Mouse (Mus musculus) lung, embryonic 16.5 days (tissue): Measurements from ENCODE around the gene Pcgf6. TPM values are rescaled to one million over a fixed set of nuclear protein-coding genes. Genes with fewer than 3 reads are reported as not detected.

ENCODE experiments used
- ATAC-seq: fragments of 200-750 bp; cut with Nextera tagmentation; 2 replicates; pipeline ENCODE4 v1.8.0; 2017; ENCODE audit warnings: low read depth, mild to moderate bottlenecking, moderate library complexity
- H3K27ac ChIP-seq: fragments of 300-500 bp; sonication (generic); 2 replicates; pipeline ENCODE4 v1.5.1; 2014; ENCODE audit warnings: mild to moderate bottlenecking, control low read depth, low read length
- H3K27me3 ChIP-seq: fragments of 300-500 bp; sonication (generic); 2 replicates; pipeline ENCODE4 v1.6.1; 2014; ENCODE audit warnings: low read depth, low read length, mixed read lengths; ENCODE audit not compliant: control insufficient read depth, insufficient read depth
- H3K36me3 ChIP-seq: fragments of 300-500 bp; sonication (generic); 2 replicates; pipeline ENCODE4 v1.6.1; 2014; ENCODE audit warnings: low read length; ENCODE audit not compliant: control insufficient read depth, insufficient read depth
- H3K4me1 ChIP-seq: fragments of 300-500 bp; sonication (generic); replicated peaks from 2 replicates; pipeline ENCODE4 v1.6.1; 2014; ENCODE audit warnings: low read length, mixed read lengths; ENCODE audit not compliant: control insufficient read depth, insufficient read depth
- H3K4me2 ChIP-seq: fragments of 300-500 bp; sonication (generic); 2 replicates; pipeline ENCODE4 v1.6.1; 2014; ENCODE audit warnings: low read depth, low read length, control low read depth
- H3K4me3 ChIP-seq: fragments of 300-500 bp; sonication (generic); 2 replicates; pipeline ENCODE4 v1.5.1; 2014; ENCODE audit warnings: mild to moderate bottlenecking, low read length, control low read depth
- H3K9ac ChIP-seq: fragments of 300-500 bp; sonication (generic); 2 replicates; pipeline ENCODE4 v1.6.1; 2014; ENCODE audit warnings: low read length, control low read depth
- H3K9me3 ChIP-seq: fragments of 300-500 bp; sonication (generic); 2 replicates; pipeline ENCODE4 v1.6.1; 2016; ENCODE audit warnings: low read length; ENCODE audit not compliant: control insufficient read depth
- WGBS: fragments of 180-500 bp; shearing (Covaris S2); extraction: QIAGEN DNeasy Blood & Tissue Kit; methylation state at CpG from one replicate; pipeline ENCODE4 v1.1.7; 2014; 5-methylcytosine and 5-hydroxymethylcytosine counted together
- polyA plus RNA-seq: library from polyadenylated mRNA; unstranded; fragments of >200 nt; fragmentation: Nextera tagmentation; extraction: Ambion mirVana; gene quantifications from 2 replicates; pipeline ENCODE4 v1.2.1, GENCODE M21; 2015

The Pcgf6 gene
- polyA plus RNA-seq, 1 experiment from 2014 or later: 14.4 TPM

- no peak for ATAC-seq
- no peak overlapping the region for H3K4me2 ChIP-seq
- peaks cover 16% of the 10 kb centered on the region for H3K4me1 ChIP-seq
- no peak overlapping the region for H3K9ac ChIP-seq
- H3K4me3 ChIP-seq: no peak overlapping the region
- no peak overlapping the region for H3K27ac ChIP-seq
- WGBS: 0% methylated on average over 15 of the region's 15 CpGs
- no peaks in the 10 kb centered on the region for H3K9me3 ChIP-seq
- H3K36me3 ChIP-seq: no peaks in the 10 kb centered on the region
- peaks cover 55% of the 10 kb centered on the region for H3K27me3 ChIP-seq
Observed at GRCm38 (mm10) chr19:47016487-47016886, 34.2 kb downstream of the Pcgf6 start.

DNA sequence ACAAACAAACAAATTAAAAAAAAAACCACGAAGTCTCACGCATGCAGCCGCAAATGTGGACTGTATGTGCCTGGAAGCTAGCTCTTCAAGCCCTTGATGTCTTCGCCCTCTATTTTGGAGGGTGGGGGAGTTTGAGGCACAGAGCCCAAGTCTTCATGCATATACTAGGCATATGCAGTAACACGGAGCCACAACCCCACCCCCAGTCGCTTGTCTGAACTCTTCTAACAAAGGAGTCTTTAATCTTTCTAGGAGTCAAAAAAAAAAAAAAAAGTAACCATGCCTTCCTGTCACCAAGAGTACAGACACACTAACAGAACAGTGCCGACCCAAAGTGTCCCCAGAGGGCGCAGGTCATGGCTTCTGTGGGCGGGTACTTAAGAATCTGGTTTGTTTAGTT lies 34.7 kb downstream of the Pcgf6 start:
- peaks cover 55% of the 10 kb centered on the region for H3K27me3 ChIP-seq
- WGBS: 4% methylated on average over 9 of the region's 9 CpGs
- H3K36me3 ChIP-seq: no peaks in the 10 kb centered on the region
- H3K9me3 ChIP-seq: no peaks in the 10 kb centered on the region
- no peak for ATAC-seq
- peaks cover 16% of the 10 kb centered on the region for H3K4me1 ChIP-seq
- no peak overlapping the region for H3K4me2 ChIP-seq
- no peak overlapping the region for H3K27ac ChIP-seq
- no peak overlapping the region for H3K9ac ChIP-seq
- H3K4me3 ChIP-seq: no peak overlapping the region

GRCm38 (mm10) chr19:47015396-47015795 lies 35.3 kb downstream of the Pcgf6 start:
- Histone ChIP-seq H3K4me2 (peak overlapping the region; percentile 75), H3K27me3 (peaks cover 55% of the 10 kb centered on the region), H3K27ac (no peak overlapping the region), H3K4me3 (peak overlapping the region; percentile 51), H3K4me1 (peaks cover 16% of the 10 kb centered on the region), H3K9ac (no peak overlapping the region), H3K36me3 (no peaks in the 10 kb centered on the region), H3K9me3 (no peaks in the 10 kb centered on the region)
- 1% methylated on average over 37 of the region's 37 CpGs for WGBS
- no peak for ATAC-seq

DNA sequence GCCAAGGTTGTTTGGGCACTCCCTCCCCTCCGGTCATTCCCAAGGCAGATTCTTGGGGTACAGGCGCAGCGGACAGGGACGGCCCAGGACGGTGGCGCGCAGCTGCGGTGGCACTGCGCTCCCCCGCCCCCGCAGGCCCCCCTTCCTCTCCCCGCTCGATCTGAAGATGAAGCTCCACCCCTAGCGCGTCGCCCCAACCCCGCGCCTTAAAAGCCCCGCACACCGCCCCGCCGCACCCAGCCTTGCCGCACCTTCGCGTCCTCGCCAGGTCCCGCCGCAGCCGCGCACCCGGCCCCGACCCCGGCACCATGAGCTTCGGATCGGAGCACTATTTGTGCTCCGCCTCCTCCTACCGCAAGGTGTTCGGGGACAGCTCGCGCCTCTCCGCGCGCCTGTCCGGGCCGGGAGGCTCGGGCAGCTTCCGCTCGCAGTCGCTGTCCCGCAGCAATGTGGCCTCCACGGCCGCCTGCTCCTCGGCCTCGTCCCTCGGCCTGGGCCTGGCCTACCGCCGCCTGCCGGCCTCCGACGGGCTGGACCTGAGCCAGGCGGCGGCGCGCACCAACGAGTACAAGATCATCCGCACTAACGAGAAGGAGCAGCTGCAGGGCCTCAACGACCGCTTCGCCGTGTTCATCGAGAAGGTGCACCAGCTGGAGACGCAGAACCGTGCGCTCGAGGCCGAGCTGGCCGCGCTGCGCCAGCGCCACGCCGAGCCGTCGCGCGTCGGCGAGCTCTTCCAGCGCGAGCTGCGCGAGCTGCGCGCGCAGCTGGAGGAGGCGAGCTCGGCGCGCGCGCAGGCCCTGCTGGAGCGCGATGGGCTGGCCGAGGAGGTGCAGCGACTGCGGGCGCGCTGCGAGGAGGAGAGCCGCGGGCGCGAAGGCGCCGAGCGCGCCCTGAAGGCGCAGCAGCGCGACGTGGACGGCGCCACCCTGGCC lies 36.0 kb downstream of the Pcgf6 start, which contains the start of the genes Ina and Nt5c2:
Gene Ina (plus strand): TSS at position 252 of the 935 bp plus-strand sequence.
Gene Nt5c2 (minus strand): TSS at position 707 of the 935 bp plus-strand sequence.
- WGBS: under 1% methylated on average over 102 of the region's 124 CpGs
- H3K36me3 ChIP-seq: no peaks in the 10 kb centered on the region
- peaks cover 16% of the 10 kb centered on the region for H3K4me1 ChIP-seq
- H3K27me3 ChIP-seq: peaks cover 55% of the 10 kb centered on the region
- peak; percentile 93 for ATAC-seq
- H3K9me3 ChIP-seq: no peaks in the 10 kb centered on the region
- H3K27ac ChIP-seq: no peak within 1 kb of the TSS
- H3K4me2 ChIP-seq: peak within 1 kb of the TSS; percentile 75
- H3K4me3 ChIP-seq: peak within 1 kb of the TSS; percentile 51
- 0 out of 2 replicates have a peak within 1 kb of the TSS, but pooled peaks have one; percentile 11 for H3K9ac ChIP-seq

- no peaks in the 10 kb centered on the region for H3K36me3 ChIP-seq
- H3K4me2 ChIP-seq: peak overlapping the region; percentile 75
- peak overlapping the region; percentile 51; the same call in 1 of the 2 replicates for H3K4me3 ChIP-seq
- WGBS: under 1% methylated on average over 11 of the region's 11 CpGs
- no peak overlapping the region for H3K9ac ChIP-seq
- no peak for ATAC-seq
- no peaks in the 10 kb centered on the region for H3K9me3 ChIP-seq
- no peak overlapping the region for H3K27ac ChIP-seq
- peaks cover 16% of the 10 kb centered on the region for H3K4me1 ChIP-seq
- H3K27me3 ChIP-seq: peaks cover 55% of the 10 kb centered on the region
Observed at GRCm38 (mm10) chr19:47014159-47014446, 36.6 kb downstream of the Pcgf6 start.

GRCm38 (mm10) chr19:47013340-47014158 lies 37.2 kb downstream of the Pcgf6 start:
- Histone ChIP-seq H3K4me3 (no peak overlapping the region), H3K4me2 (no peak overlapping the region), H3K27ac (no peak overlapping the region), H3K36me3 (no peaks in the 10 kb centered on the region), H3K9ac (no peak overlapping the region), H3K27me3 (peaks cover 55% of the 10 kb centered on the region), H3K4me1 (peaks cover 16% of the 10 kb centered on the region), H3K9me3 (no peaks in the 10 kb centered on the region)
- ATAC-seq: no peak
- WGBS: 10% methylated on average over 20 of the region's 20 CpGs

- Histone ChIP-seq H3K27me3 (peaks cover 47% of the 10 kb centered on the region), H3K4me2 (no peak overlapping the region), H3K4me1 (peaks cover 16% of the 10 kb centered on the region), H3K36me3 (no peaks in the 10 kb centered on the region), H3K27ac (no peak overlapping the region), H3K4me3 (no peak overlapping the region), H3K9me3 (no peaks in the 10 kb centered on the region), H3K9ac (no peak overlapping the region)
- 77% methylated on average over 15 of the region's 15 CpGs for WGBS
- ATAC-seq: no peak
Observed at GRCm38 (mm10) chr19:47012521-47013130, 38.1 kb downstream of the Pcgf6 start.

DNA sequence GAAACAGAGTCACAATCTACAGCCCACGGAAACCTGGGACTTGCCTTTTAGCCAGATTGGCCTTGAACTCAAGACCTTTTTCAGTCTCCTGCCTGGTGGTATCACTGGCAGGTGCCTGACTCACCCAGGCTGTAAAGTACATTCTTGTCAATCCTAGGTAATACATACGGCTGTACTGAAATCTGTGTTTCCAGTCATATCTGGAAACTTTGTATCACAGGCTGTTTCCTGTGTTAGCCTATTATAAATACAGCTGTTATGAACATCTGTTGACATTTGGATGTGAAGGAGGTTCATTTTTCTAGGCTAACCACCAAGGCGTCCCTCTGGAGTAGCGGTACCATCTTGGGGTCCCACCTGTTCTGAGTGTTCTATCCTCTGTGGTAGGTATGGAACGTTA lies 40.8 kb downstream of the Pcgf6 start:
- Histone ChIP-seq H3K9ac (no peak overlapping the region), H3K4me1 (peaks cover 9% of the 10 kb centered on the region), H3K4me3 (no peak overlapping the region), H3K36me3 (no peaks in the 10 kb centered on the region), H3K4me2 (no peak overlapping the region), H3K9me3 (no peaks in the 10 kb centered on the region), H3K27me3 (peaks cover 28% of the 10 kb centered on the region), H3K27ac (no peak overlapping the region)
- no peak for ATAC-seq
- 69% methylated on average over 5 of the region's 5 CpGs for WGBS

DNA sequence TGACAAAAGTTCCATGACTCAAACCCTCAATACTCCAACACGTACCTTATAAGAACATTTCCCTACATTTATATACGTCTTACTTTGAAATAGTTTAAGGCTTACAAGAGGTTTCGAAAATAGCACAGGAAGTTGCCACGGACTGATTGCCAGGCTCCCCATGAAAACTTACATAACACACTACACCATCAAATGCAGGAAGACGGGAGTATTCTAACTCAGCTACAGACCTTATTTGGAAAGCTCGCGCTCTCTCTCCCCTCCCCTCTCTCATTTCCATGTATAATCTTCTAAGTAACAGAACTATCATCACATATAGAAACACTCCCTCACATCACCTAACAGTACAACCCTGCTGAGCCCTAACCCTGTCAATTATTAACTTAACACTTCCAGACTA lies 41.3 kb downstream of the Pcgf6 start:
- WGBS: 76% methylated on average over 7 of the region's 7 CpGs
- peaks cover 4% of the 10 kb centered on the region; the same call in 1 of the 2 replicates for H3K4me1 ChIP-seq
- no peak overlapping the region for H3K4me3 ChIP-seq
- no peaks in the 10 kb centered on the region for H3K9me3 ChIP-seq
- H3K36me3 ChIP-seq: no peaks in the 10 kb centered on the region
- ATAC-seq: no peak
- H3K9ac ChIP-seq: no peak overlapping the region
- H3K27me3 ChIP-seq: peaks cover 22% of the 10 kb centered on the region
- no peak overlapping the region for H3K27ac ChIP-seq
- H3K4me2 ChIP-seq: no peak overlapping the region
